In the genomic region with DNA sequence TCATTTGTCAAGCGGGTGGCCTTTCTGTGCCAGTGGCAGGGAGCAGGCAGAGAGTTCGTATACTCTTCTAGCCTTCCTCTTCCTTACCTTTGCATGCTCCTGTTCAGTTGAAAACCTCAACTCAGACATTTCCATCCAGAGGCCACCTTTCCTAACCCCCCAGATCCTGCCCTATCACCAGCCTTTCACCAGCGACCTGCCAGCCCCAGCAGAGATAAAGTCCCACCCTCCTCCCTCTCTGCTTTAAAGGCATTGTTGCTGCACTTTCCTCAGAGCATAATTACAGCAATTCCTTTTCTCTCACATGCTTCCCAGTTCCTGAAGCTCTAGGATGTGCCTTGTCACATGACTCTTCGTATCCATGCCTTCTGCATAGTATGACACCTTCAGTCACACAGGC, we compare ENCODE assay signal across 24 mouse cellular contexts.
DNase-seq lines count a peak whose midpoint lies in the region; ATAC-seq and TF ChIP-seq lines count a peak whose summit lies in the region.
"Had no signal": no experiment of that assay in that cellular context is flagged by ENCODE, and none has a peak within 500 bp of the region (broad histone marks: within the 10 kb centered on the region; RNA-seq: fewer than 3 reads in every experiment).

No protein-coding gene starts in this region.

- intact Hi-C loops in left cerebral cortex, postnatal 14 days (cut with DNase I) = loop anchor here (10.0 kb wide), 1 partner anchor 145 kb away; no protein-coding TSS in a partner anchor

- DNase-seq in forebrain, embryonic 14.5 days (ENCODE audit: low spot score) = peak; percentile 19
- DNase-seq in forebrain, embryonic 11.5 days (ENCODE audit: low spot score) = no peak
- no peak for DNase-seq in hindbrain, embryonic 11.5 days (ENCODE audit: low spot score)
- no peak for DNase-seq in hindbrain, postnatal 0 days (ENCODE audit: low spot score)
- DNase-seq in Muller cell, postnatal 12 days (ENCODE audit: inconsistent ontology term) = no peak
- DNase-seq in left cerebral cortex, postnatal 14 days (ENCODE audit: low spot score in 2 of 2) = no peak
- DNase-seq: cerebellum, adult 11-12 months; cerebellum, postnatal 10 days; gastrocnemius, postnatal 36 days; heart, postnatal 36 days; kidney, adult 2 months; layer of hippocampus, adult 9-11 months; left cerebral cortex, postnatal 4 days; lung, embryonic 14.5 days; lung, postnatal 36 days had no signal

- ATAC-seq in forebrain, embryonic 14.5 days = no peak
- ATAC-seq in forebrain, embryonic 11.5 days (replicated peaks; ENCODE audit: low FRiP score) = no peak
- ATAC-seq in hindbrain, embryonic 16.5 days = peak; percentile 43; the same call in 1 of the 2 replicates
- no peak for ATAC-seq in hindbrain, embryonic 11.5 days (ENCODE audit: low FRiP score)
- ATAC-seq in hindbrain, postnatal 0 days = no peak
- ATAC-seq in neural tube, embryonic 14.5 days (ENCODE audit: low read depth) = 0 out of 2 replicates have a peak, but pooled peaks have one; percentile 28
- ATAC-seq: inflammation-experienced regulatory T-cells, adult 6 months had no signal

- no peaks in the 10 kb centered on the region for H3K36me3 ChIP-seq in forebrain, embryonic 14.5 days (ENCODE audit: control insufficient read depth, insufficient read depth, low read length)
- H3K36me3 ChIP-seq in forebrain, embryonic 11.5 days (ENCODE audit: control insufficient read depth, insufficient read depth, low read length) = no peaks in the 10 kb centered on the region
- H3K36me3 ChIP-seq in hindbrain, embryonic 16.5 days (ENCODE audit: control insufficient read depth, insufficient read depth, low read length) = no peaks in the 10 kb centered on the region
- no peaks in the 10 kb centered on the region for H3K36me3 ChIP-seq in hindbrain, embryonic 11.5 days (ENCODE audit: control insufficient read depth, insufficient read depth, low read length)
- H3K36me3 ChIP-seq in hindbrain, postnatal 0 days (ENCODE audit: insufficient read depth, low read length) = no peaks in the 10 kb centered on the region
- no peaks in the 10 kb centered on the region for H3K36me3 ChIP-seq in neural tube, embryonic 14.5 days (ENCODE audit: control insufficient read depth, insufficient read depth, low read length)
- H3K36me3 ChIP-seq: heart, embryonic 15.5 days; limb, embryonic 15.5 days had no signal

- H3K4me3 ChIP-seq in forebrain, embryonic 14.5 days (ENCODE audit: low read depth, low read length) = no peak overlapping the region
- H3K4me3 ChIP-seq in forebrain, embryonic 11.5 days (ENCODE audit: low read depth, low read length) = no peak overlapping the region
- no peak overlapping the region for H3K4me3 ChIP-seq in hindbrain, embryonic 16.5 days (ENCODE audit: low read length)
- H3K4me3 ChIP-seq in hindbrain, embryonic 11.5 days (ENCODE audit: low read depth, low read length) = no peak overlapping the region
- H3K4me3 ChIP-seq in hindbrain, postnatal 0 days (ENCODE audit: low read length) = no peak overlapping the region
- H3K4me3 ChIP-seq in neural tube, embryonic 14.5 days (ENCODE audit: low read depth, low read length) = no peak overlapping the region
- H3K4me3 ChIP-seq: embryonic facial prominence, embryonic 10.5 days; heart, embryonic 15.5 days; limb, embryonic 15.5 days; myocyte had no signal

- WGBS in forebrain, embryonic 14.5 days = 59% methylated on average over 4 of the region's 4 CpGs
- 77% methylated on average over 4 of the region's 4 CpGs for WGBS in forebrain, embryonic 11.5 days
- WGBS in hindbrain, embryonic 16.5 days = 61% methylated on average over 4 of the region's 4 CpGs
- 56% methylated on average over 4 of the region's 4 CpGs for WGBS in hindbrain, embryonic 11.5 days
- WGBS in hindbrain, postnatal 0 days = 50% methylated on average over 4 of the region's 4 CpGs
- WGBS in neural tube, embryonic 14.5 days = 37% methylated on average over 4 of the region's 4 CpGs

- no peak overlapping the region for H3K4me2 ChIP-seq in forebrain, embryonic 14.5 days (ENCODE audit: low read length)
- no peak overlapping the region for H3K4me2 ChIP-seq in forebrain, embryonic 11.5 days (ENCODE audit: low read depth, low read length, severe bottlenecking)
- no peak overlapping the region for H3K4me2 ChIP-seq in hindbrain, embryonic 16.5 days (ENCODE audit: low read length)
- no peak overlapping the region for H3K4me2 ChIP-seq in hindbrain, embryonic 11.5 days (replicated peaks; ENCODE audit: low read depth, low read length)
- no peak overlapping the region for H3K4me2 ChIP-seq in hindbrain, postnatal 0 days (ENCODE audit: low read depth, low read length)
- H3K4me2 ChIP-seq in neural tube, embryonic 14.5 days (ENCODE audit: low read depth, low read length) = no peak overlapping the region
- H3K4me2 ChIP-seq: heart, embryonic 15.5 days; limb, embryonic 15.5 days; lung, embryonic 14.5 days had no signal

- H3K27me3 ChIP-seq in forebrain, embryonic 14.5 days (replicated peaks; ENCODE audit: control insufficient read depth, insufficient read depth, low read length) = no peaks in the 10 kb centered on the region
- H3K27me3 ChIP-seq in forebrain, embryonic 11.5 days (ENCODE audit: control insufficient read depth, insufficient read depth, low read length) = no peaks in the 10 kb centered on the region
- no peaks in the 10 kb centered on the region for H3K27me3 ChIP-seq in hindbrain, embryonic 16.5 days (replicated peaks; ENCODE audit: control insufficient read depth, insufficient read depth, low read length)
- H3K27me3 ChIP-seq in hindbrain, embryonic 11.5 days (ENCODE audit: control insufficient read depth, insufficient read depth, low read length) = no peaks in the 10 kb centered on the region
- H3K27me3 ChIP-seq in hindbrain, postnatal 0 days (ENCODE audit: insufficient read depth, low read length) = no peaks in the 10 kb centered on the region
- no peaks in the 10 kb centered on the region for H3K27me3 ChIP-seq in neural tube, embryonic 14.5 days (ENCODE audit: control insufficient read depth, insufficient read depth, low read length)
- H3K27me3 ChIP-seq: limb, embryonic 15.5 days had no signal

- no peak overlapping the region for H3K9ac ChIP-seq in forebrain, embryonic 14.5 days (ENCODE audit: low read length)
- no peak overlapping the region for H3K9ac ChIP-seq in forebrain, embryonic 11.5 days (ENCODE audit: low read length)
- 0 out of 2 replicates have a peak overlapping the region, but pooled peaks have one; percentile 23 for H3K9ac ChIP-seq in hindbrain, embryonic 16.5 days (ENCODE audit: low read depth, low read length)
- no peak overlapping the region for H3K9ac ChIP-seq in hindbrain, embryonic 11.5 days (ENCODE audit: low read depth, low read length)
- no peak overlapping the region for H3K9ac ChIP-seq in hindbrain, postnatal 0 days (replicated peaks; ENCODE audit: low read length)
- H3K9ac ChIP-seq in neural tube, embryonic 14.5 days (replicated peaks; ENCODE audit: low read depth, low read length) = no peak overlapping the region
- H3K9ac ChIP-seq: heart, embryonic 15.5 days; limb, embryonic 15.5 days; liver, embryonic 14.5 days; lung, embryonic 14.5 days had no signal

- no peaks in the 10 kb centered on the region for H3K9me3 ChIP-seq in forebrain, embryonic 14.5 days (replicated peaks; ENCODE audit: control insufficient read depth, low read length)
- H3K9me3 ChIP-seq in forebrain, embryonic 11.5 days (ENCODE audit: control insufficient read depth, low read length) = no peaks in the 10 kb centered on the region
- H3K9me3 ChIP-seq in hindbrain, embryonic 16.5 days (ENCODE audit: control insufficient read depth, low read length) = no peaks in the 10 kb centered on the region
- H3K9me3 ChIP-seq in hindbrain, embryonic 11.5 days (ENCODE audit: control insufficient read depth, low read length) = no peaks in the 10 kb centered on the region
- H3K9me3 ChIP-seq in hindbrain, postnatal 0 days (ENCODE audit: low read length) = no peaks in the 10 kb centered on the region
- no peaks in the 10 kb centered on the region for H3K9me3 ChIP-seq in neural tube, embryonic 14.5 days (ENCODE audit: control insufficient read depth, low read length)
- H3K9me3 ChIP-seq: embryonic facial prominence, embryonic 10.5 days; heart, embryonic 15.5 days; limb, embryonic 15.5 days had no signal

- peaks cover 5% of the 10 kb centered on the region; the same call in 1 of the 2 replicates for H3K4me1 ChIP-seq in forebrain, embryonic 14.5 days (ENCODE audit: control insufficient read depth, insufficient read depth, low read length)
- no peaks in the 10 kb centered on the region for H3K4me1 ChIP-seq in forebrain, embryonic 11.5 days (replicated peaks; ENCODE audit: control insufficient read depth, insufficient read depth, low read length)
- H3K4me1 ChIP-seq in hindbrain, embryonic 16.5 days (ENCODE audit: control insufficient read depth, insufficient read depth, low read depth, low read length) = peaks cover 8% of the 10 kb centered on the region
- no peaks in the 10 kb centered on the region for H3K4me1 ChIP-seq in hindbrain, embryonic 11.5 days (replicated peaks; ENCODE audit: control insufficient read depth, insufficient read depth, low read length)
- peaks cover 4% of the 10 kb centered on the region for H3K4me1 ChIP-seq in hindbrain, postnatal 0 days (ENCODE audit: insufficient read depth, low read length)
- 0 out of 2 replicates have a peak, but pooled peaks cover 3% of the 10 kb centered on the region for H3K4me1 ChIP-seq in neural tube, embryonic 14.5 days (ENCODE audit: control insufficient read depth, insufficient read depth, low read length)

- H3K27ac ChIP-seq in forebrain, embryonic 14.5 days (ENCODE audit: low read depth, low read length) = peak overlapping the region; percentile 52; the same call in 1 of the 2 replicates
- H3K27ac ChIP-seq in forebrain, embryonic 11.5 days (ENCODE audit: low read depth, low read length) = no peak overlapping the region
- H3K27ac ChIP-seq in hindbrain, embryonic 16.5 days (ENCODE audit: low read depth, low read length) = peak overlapping the region; percentile 31; the same call in 1 of the 2 replicates
- H3K27ac ChIP-seq in hindbrain, embryonic 11.5 days (ENCODE audit: low read depth, low read length) = no peak overlapping the region
- peak overlapping the region; percentile 66; the same call in 1 of the 2 replicates for H3K27ac ChIP-seq in hindbrain, postnatal 0 days
- no peak overlapping the region for H3K27ac ChIP-seq in neural tube, embryonic 14.5 days (ENCODE audit: low read depth, low read length)
- H3K27ac ChIP-seq: embryonic facial prominence, embryonic 10.5 days; heart, embryonic 15.5 days; kidney, postnatal 0 days; limb, embryonic 15.5 days; liver, embryonic 14.5 days had no signal

- TF ChIP-seq CTCF in hindbrain, postnatal 0 days (IDR thresholded peaks at IDR 0.05; ENCODE audit: low read depth) = no peak

Comparison
In these comparisons a context has a peak if more than half of its experiments do, and no peak if none do; other contexts are left out.
1. ATAC-seq: peak in hindbrain, embryonic 16.5 days (single experiment) and neural tube, embryonic 14.5 days (single experiment); none in forebrain, embryonic 14.5 days (single experiment), forebrain, embryonic 11.5 days (single experiment), hindbrain, embryonic 11.5 days (single experiment) and hindbrain, postnatal 0 days (single experiment).
2. H3K27ac ChIP-seq: peak in forebrain, embryonic 14.5 days (single experiment), hindbrain, embryonic 16.5 days (single experiment) and hindbrain, postnatal 0 days (single experiment); none in forebrain, embryonic 11.5 days (single experiment), hindbrain, embryonic 11.5 days (single experiment) and neural tube, embryonic 14.5 days (single experiment).